Mouse (Mus musculus) monocyte, adult 5-6 weeks (primary cell): ENCODE results near the gene Mrc2. TPM values are rescaled to one million over a fixed set of nuclear protein-coding genes. Genes with fewer than 3 reads are reported as not detected.

Experiments used
- ATAC-seq: fragments of 153-309, 156-312 bp; replicated peaks from 2 replicates; pipeline ENCODE4 v1.8.0; 2017; ENCODE audit warnings: mild to moderate bottlenecking; ENCODE audit not compliant: low TSS enrichment, insufficient number of reproducible peaks, severe bottlenecking, poor library complexity, low FRiP score
- total RNA-seq: library from RNA; stranded (forward); fragments of 200-1000, 200-491, 200-594 nt; gene quantifications from 3 replicates; pipeline ENCODE4 v1.2.3, GENCODE M21; 2017

The Mrc2 gene
- total RNA-seq, 1 experiment from 2014 or later = 0.38 TPM

DNA sequence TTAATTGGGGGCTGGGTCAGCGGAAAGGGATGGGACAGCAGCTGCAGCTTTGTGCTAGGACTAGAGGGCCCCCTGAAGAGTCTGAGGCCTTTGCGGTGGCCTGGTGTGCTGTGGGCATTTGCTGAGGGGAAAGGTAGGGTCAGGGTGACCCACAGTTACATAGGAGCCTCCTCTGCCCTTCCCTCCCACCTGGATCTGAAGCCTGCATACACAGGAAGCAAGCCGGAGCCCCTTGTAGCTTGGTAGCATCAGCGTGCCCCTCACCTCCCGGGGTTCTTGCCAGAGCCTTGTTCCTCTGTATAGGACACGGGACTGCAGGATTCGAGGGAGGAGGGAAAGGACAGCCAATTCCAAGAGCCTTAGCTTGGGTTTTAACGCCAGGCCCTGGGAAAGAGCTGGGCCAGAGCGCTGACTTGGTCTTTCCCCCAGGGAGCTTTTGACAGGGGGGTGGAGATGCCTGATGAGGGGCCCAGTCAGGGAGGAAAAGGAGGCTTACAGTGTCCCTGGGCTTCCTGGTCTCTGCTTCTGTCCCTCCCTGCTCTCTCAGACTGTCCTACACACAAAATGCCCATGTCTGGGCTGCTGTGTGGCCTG lies 1.6 kb downstream of the Mrc2 start:
- ATAC-seq = no peak

DNA sequence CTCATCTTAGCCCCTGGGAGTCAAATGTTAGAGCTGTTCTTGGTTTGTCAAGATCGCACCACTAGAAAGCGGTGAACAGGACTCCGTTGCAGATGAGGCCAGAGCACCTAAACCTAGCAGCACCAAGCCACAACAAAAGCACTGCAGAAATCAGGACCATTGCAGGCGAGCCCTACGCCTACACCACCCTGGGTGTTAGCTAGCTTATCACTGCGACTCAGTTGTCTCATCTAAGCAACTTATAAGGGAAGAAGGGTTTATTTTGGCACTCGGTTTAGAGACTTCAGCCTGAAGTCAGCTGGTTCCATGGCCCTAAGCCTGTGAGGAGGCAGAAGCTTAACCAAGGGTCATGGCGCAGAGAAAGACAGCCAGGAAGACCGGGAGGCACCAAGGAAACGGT lies 3.6 kb downstream of the Mrc2 start:
- no peak for ATAC-seq

DNA sequence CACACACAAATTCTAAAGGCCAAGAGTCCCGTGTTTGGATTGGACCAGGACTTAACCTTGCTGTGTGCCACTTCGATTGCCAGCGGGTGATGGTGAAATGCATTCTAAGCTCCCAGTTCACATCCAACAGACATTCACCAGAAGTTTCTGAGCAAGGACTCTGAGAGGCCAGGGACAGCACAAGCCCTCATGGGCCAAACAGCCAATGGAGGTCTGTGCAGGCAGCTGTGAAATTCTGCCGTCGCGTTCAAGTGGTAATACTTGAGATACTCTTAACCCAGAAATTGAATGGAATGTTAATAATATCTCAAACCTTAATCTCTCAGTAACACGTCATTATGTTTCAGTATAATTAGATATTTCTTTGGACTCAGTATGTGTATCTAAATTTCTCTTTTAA lies 17.8 kb downstream of the Mrc2 start:
- no peak for ATAC-seq

- ATAC-seq = peak; percentile 49
Measured at GRCm38 (mm10) chr11:105311291-105311975, 19.0 kb downstream of the Mrc2 start.

DNA sequence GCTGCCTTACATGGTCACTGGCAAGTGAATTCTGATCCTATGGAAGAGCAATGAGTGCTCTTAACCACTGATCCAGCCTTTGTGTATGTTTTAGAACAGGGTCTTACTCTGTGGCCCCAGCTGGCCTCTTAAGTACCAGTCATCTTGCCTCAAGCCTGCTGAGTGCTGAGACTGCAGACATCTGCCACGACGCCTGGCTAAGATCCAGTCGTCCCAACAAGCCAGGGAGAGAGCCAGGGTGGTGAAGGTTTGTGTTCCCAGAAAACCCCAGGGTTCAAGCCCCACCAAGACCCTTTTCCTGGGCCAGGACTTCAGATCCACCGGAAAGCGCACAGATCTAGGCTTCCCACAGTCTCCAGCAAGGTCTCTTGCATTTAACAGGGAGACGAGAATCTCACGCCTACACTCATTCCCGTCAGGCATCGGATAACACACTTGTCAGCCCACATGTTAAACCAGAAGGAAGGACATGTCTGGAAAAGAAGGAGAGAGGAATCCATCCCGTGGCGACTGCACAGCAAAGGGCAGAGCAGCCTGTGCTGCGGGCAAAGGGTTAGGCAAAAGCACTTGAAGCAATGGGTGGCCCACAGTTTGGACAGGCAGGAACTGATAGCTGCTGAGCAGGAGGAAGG lies 20.0 kb downstream of the Mrc2 start:
- ATAC-seq = no peak

DNA sequence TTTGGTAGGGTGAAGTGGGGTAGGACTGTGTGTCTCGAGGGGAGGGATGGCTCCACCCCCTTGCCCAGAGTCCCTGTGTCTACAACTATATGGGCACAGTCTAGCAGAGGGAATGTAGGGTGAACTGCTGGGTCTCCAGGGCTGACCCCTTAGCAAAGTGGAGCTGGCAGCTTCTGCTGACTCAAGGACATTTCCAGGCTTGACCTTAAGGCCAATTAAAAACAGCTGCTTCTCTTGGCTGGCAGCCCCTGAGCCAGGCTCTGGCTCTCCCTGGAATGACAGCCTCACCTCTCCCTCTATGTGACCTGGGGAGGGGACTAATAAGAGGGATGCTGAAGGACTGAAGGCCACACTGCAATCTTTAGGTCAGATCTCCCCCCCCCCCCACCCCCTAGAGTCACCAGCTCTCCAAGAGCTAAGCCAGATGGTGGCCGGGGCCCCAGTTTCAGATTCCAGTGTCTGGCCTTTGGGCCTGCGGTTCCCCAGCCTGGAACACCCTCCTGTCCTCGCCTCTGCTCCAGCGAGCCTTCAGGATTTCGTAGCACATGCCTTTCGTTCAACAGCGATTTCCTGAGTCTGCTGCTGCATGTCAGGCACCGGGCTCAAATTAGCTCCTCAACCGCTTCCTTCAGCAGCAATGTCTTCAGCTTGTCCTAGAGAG lies 20.7 kb downstream of the Mrc2 start:
- ATAC-seq = no peak

DNA sequence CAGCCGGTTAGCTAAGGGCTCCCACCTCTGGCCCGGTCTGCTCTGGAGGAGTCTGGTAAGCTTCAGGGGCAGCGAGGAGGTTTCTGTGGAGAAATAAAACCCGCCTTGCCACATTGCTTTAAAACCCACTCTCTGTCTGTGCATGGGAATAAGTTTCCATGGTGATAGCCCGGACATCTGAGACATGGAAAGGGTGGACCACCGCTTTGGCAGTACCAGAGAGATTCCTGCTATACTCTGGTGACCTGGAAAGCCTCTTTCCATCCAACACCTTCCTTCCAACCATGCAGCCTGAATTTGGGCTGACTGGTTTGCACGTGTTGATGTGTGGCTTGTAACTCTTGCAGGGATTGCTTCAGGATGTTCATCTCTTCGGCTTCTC lies 21.2 kb downstream of the Mrc2 start:
- no peak for ATAC-seq

GRCm38 (mm10) chr11:105315296-105315695 lies 22.9 kb downstream of the Mrc2 start:
- no peak for ATAC-seq

DNA sequence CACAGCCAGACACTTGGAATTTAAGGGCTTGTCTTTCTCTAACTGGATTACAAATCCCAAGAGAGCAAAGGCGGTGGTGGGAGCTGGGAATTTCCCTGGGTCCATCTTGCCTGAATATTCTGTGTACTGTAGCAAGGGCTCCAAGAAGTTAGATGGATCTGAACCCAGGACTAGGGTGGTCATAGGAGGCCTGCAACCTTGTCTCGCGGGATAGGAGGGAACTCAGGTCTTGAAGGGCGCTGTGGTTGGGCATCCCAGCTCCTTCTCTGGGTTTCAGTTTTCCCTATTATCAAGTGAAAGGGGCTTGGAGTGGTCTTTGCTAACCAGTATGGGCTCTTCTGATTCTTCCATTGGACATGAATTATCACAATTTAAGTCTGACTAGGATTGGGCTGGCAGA lies 23.7 kb downstream of the Mrc2 start:
- ATAC-seq = no peak

DNA sequence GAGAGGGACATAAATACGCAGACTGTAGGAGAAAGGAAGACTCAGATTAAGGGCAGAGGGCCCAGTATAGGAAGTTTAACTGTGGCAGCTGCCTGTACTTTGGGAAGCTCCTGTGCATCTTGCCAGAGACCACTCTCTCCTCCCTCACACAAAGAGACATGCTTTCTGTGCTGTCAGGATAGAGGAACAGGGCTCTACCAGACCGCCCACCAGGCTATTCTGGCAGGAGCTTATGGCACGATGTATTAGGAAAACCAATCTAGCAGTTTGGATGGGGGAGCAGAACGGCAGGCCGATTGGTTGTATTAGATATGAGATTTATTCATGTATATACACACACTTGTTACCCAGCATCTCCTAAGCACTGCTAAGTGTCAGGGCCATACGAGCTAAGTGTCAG lies 25.3 kb downstream of the Mrc2 start:
- no peak for ATAC-seq

DNA sequence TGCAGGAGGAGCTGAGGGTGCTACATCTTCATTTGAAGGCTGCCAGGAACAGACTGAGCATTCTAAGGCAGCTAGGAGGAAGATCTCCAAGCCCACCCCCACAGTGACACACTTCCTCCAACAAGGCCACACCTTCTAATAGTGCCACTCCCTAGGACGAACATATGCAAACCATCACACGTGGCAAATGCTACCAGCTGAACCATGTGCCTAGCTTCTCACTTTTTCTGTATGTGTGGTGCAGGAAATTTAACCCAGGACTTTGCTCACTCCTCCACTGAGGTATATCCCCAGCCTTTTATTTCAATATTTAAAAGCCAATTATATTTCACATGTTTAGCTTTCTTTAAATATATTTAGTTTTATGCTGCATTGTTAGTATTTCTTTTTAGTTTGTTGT lies 28.6 kb downstream of the Mrc2 start:
- no peak for ATAC-seq

DNA sequence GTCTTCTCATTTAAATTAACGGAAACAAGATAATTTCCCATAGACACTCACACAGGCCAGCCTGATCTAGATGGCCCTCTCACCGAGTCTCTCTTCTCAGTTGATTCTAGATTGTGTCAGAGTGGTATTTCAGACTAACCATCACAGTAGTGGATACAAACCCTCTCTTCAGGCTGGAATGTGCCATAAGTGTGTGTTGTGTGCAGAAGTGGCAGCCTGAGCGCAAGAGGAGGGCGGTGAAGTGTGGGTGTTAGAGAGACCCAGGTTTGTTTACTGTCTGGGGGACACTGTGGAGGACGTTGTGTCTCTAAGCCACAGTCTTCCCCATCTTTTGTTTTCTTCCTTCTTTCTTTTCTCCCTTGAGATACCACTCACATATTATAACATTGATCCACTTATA lies 31.1 kb downstream of the Mrc2 start:
- no peak for ATAC-seq

DNA sequence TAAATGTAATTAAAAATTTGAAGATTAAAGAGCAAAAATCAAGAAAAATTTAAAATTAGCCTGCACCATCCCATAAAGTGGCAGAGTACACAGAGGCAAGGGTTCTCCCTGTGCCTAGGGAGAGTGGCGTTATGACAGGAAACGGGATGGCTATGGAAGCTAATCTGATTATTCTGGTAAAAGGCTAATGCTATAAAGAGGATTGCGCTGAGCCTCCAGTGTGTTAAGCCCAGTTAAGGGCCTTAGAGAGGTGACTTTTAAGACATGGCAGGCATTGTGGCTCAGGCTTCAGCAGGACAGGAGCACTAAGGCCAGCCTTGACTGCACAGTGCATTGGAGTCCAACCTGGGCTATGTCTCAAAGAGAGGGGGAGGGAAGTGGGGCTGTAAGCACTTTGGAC lies 34.7 kb downstream of the Mrc2 start:
- ATAC-seq = no peak

DNA sequence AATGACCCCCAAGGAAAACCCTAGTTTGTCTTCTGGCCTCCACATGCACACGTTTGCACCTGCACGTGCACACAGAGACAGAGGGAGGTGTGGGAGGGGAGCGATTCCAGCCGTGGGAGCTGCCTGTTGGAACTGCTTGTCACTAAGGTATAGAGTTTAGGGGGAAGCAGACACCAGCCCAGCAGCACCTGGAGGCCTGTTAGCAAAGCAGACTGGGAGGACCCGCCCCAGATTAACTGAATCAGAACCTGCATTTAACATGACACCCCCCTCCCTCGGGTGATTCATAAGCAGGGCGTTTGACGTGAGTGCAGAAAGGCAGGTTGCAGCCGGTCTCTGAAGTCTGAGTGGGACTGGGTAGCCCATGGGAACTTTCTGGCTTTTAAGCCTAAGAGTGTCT lies 37.5 kb downstream of the Mrc2 start:
- ATAC-seq = no peak

DNA sequence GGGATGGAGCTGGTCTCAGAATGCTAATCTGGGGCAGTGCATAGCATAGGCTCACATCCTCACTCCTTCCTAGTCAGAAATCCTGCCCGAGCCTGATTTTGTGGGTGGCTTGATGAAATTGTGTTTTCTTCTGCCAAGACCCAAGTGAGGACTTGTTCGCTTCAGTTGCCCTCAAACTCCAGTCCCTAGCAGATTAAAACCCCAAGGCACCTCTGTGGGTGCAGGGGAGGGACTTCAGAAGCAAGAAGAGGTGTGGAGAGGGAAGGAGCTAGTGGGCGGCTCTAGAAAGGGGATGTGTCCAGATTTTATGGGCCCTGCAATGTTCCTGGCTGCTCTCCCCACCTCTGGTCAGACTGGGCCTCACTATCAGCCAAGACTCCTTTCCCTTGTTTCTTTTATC lies 38.7 kb downstream of the Mrc2 start:
- no peak for ATAC-seq

DNA sequence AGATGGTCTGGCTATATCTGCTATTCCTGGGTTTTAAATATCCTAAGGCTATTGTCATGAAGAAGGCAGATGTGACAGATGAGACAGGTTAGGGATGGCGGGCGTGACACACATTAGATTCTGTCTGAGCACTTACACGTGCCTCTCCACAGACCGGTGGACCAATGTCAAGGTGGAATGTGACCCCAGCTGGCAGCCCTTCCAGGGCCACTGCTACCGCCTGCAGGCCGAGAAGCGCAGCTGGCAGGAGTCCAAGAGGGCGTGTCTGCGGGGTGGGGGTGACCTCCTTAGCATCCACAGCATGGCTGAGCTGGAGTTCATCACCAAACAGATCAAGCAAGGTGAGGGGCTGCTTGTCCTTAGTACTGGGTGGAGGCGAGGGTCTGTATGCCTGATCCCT lies 39.3 kb downstream of the Mrc2 start:
- no peak for ATAC-seq

DNA sequence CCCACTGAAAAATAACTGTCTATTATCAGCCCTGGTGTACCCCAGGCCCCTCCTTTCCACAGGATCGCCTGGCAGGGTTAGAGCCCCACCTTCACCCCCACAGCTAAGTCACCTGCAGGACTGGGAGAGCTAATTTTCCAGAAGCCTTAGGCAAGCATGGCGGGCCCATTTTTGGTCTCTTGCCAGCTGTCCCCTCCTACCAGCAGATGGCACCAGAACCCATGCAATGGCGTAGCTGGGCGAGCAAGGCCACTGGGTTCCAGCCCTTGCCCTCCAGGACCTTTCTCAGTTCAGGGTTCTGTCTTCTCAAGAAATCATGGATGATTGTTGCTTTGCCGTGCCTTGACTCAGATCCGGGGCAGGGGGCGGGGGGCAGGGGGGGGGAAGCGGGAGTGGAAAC lies 40.0 kb downstream of the Mrc2 start:
- ATAC-seq = no peak

DNA sequence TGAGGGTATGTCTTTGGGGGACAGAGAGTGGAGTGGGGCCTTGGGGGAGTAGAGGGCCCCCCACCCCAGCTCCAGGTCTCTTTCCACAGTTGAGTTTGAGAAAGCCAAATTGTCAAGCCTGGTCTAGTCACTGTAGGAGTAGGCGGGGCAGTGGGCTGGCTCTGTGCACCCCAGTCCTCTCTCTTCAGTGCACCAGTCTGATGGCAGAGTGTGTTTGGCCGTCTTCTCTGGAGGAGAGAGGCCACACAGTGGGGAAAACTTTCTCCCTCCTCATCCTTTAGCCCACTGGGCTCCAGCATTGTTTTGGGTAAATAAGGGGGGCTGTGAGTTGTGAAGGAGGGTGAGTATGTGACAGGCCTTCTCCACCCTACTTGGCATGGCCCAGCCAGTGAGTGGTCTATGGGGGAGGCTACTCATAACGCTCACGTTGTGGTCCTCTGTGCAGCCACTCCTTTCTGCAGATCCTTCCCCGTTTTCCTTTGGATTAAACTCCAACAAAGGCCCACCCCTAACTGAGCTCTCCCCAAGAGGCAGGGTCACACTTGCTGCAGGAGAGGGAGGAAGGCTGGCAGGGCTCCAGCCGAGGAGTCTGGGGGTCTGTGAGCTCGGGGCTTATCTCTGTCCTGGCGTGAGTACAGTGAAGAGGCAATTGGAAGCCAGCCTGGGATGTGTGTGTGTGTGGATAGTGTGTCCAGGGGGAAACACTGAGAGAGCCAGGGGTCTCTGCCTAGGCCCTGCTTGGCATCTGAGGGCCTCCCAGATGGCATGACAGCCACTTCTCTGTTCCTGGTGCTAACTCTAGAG lies 41.6 kb downstream of the Mrc2 start:
- ATAC-seq = no peak
